Mouse (Mus musculus): ENCODE results near the gene Mapk3.
"Not testable (repeated sequence)": the region's sequence is repeated elsewhere in the genome, so short reads cannot be mapped to it uniquely, and the experiment has no call there.

The Mapk3 gene

GRCm38 (mm10) chr7:126758539-126758938 lies 862 bp upstream of the Mapk3 start:
- DNase-seq (ENCODE audit: extremely low spot score, low read depth, low spot score), result no peak

- no peak for DNase-seq (ENCODE audit: extremely low spot score, low read depth, low spot score)
Measured at GRCm38 (mm10) chr7:126759672-126760390, 430 bp downstream of the Mapk3 start.

GRCm38 (mm10) chr7:126760391-126760802 lies 996 bp downstream of the Mapk3 start:
- DNase-seq (ENCODE audit: extremely low spot score, low read depth, low spot score), result no peak

DNA sequence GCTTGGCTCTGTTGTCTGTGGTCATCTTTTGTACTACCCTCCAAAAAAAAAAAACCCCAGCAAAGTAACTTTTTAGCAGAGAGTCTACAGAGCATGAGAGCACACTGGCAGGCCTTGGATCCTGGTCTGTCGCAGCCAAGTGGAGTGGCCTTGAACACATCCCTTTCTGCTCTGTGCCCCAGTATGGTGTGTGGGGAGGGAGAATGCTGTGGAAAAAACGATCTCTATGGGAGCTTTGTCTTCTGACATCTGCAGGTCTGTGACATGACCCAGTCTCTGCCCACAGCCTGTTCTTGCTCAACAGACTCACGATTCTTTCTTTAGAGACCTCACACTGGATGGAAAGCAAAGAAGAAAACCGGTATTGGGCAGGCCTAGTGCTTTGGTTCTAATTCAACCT lies 1.6 kb downstream of the Mapk3 start:
- DNase-seq (ENCODE audit: extremely low spot score, low read depth, low spot score), result no peak

- DNase-seq (ENCODE audit: extremely low spot score, low read depth, low spot score), result no peak
Measured at GRCm38 (mm10) chr7:126761529-126762067, 2.2 kb downstream of the Mapk3 start.

- no peak for DNase-seq (ENCODE audit: extremely low spot score, low read depth, low spot score)
Measured at GRCm38 (mm10) chr7:126762471-126763008, 3.1 kb downstream of the Mapk3 start.

DNA sequence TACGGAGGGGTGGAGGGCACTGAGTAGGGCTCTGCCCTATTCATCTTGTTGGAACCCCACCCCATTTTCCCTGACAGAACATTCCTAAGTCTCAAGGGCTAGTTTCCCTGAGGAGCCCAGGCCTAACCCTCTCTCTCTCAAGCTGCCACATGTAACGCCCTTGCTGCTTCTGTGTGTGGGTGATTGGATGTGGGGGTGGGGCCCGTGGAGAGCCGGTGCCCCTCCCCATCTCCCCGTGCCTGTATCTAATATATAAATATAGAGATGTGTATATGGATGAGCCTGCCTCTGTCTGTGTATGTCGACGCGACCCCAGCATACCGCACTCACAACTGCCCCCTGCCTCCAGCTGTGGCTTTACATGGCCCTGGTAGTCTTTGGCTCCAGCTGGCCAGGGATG lies 6.1 kb downstream of the Mapk3 start:
- DNase-seq (ENCODE audit: extremely low spot score, low read depth, low spot score), result no peak

GRCm38 (mm10) chr7:126766201-126766600 lies 6.8 kb downstream of the Mapk3 start, which contains the start of gene Gdpd3:
Gene Gdpd3 (plus strand): TSS chr7:126766334.
- DNase-seq (ENCODE audit: extremely low spot score, low read depth, low spot score), result no peak

GRCm38 (mm10) chr7:126767001-126767400 lies 7.6 kb downstream of the Mapk3 start:
- no peak for DNase-seq (ENCODE audit: extremely low spot score, low read depth, low spot score)

DNA sequence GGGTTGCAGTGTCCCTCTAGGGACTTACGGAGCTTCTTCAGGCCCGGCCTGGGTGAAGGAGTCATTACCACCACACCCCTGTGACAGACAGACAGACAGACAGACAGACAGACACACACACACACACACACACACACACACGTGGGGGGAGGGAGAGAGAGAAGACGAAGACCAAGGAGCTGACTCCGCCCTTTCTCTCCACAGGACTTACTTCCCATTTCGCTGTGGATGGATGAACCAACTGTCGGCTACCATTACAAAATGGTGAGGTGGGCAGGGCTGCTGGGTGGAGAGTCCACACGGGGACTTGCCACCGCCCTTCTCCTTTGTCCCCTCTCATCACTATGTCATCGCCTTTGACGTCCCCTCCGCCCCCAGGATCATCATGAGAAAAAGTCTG lies 11.4 kb downstream of the Mapk3 start:
- no peak for DNase-seq (ENCODE audit: extremely low spot score, low read depth, low spot score)

DNA sequence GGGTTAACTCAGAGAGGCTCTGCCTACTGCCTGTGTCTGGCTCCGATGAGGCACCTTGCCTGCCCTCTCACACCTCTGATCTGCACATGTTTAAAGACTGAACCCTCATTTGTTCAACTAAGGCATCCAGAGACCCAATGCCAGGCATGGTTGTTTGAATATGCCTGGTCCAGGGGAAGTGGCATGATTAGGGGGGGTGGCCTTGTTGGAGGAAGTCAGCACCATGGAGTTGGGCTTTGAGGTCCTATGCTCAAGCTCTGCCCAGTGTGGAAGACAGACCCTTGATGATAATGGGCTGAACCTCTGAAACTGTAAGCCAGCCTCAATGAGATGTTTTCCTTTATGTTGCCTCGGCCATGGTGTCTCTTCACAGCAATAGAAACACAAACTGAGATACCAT lies 13.9 kb downstream of the Mapk3 start:
- DNase-seq (ENCODE audit: extremely low spot score, low read depth, low spot score), result no peak

- no peak for DNase-seq (ENCODE audit: extremely low spot score, low read depth, low spot score)
Measured at GRCm38 (mm10) chr7:126774463-126774862, 15.1 kb downstream of the Mapk3 start.

- no peak for DNase-seq (ENCODE audit: extremely low spot score, low read depth, low spot score)
Measured at GRCm38 (mm10) chr7:126775185-126775977, 16.0 kb downstream of the Mapk3 start.

DNA sequence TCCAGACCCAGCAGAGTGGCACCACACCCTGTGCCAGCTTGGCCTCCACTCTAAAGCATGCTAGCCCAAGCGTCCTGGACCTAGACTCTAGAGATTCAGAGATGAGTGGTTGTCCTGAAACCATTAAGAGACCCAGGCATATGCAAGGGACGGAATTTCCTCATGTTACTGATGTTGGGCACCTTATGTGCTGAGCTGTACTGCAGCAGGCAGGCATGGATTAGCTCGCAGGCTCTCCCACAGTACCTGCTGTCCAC lies 16.5 kb downstream of the Mapk3 start:
- DNase-seq (ENCODE audit: extremely low spot score, low read depth, low spot score), result no peak

DNA sequence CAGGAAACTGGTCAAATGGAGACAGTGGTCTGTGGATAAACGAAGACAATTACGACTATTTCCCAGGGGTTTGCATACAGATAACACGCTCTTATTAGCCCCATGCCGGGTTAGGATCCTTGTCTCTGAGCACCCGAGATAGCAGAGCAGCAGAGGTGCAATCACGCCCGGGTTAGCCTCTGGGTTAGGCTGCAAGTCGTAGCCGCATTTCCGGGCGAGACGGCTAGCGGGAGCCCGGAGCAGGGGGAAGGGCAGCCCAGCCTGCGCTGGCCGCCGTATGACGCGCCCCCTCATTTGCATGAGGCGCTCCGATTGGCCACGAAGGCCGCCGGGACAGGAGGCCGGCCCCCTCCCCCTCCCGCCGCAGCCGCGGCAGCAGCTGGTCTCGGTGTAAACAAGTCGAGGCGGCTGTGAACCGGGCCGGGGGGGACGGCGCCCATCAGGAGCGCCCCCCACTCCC lies 17.2 kb downstream of the Mapk3 start, which contains the start of gene Ypel3:
Gene Ypel3 (plus strand): TSS at position 358 of the 460 bp plus-strand sequence.
- DNase-seq (ENCODE audit: extremely low spot score, low read depth, low spot score), result no peak

DNA sequence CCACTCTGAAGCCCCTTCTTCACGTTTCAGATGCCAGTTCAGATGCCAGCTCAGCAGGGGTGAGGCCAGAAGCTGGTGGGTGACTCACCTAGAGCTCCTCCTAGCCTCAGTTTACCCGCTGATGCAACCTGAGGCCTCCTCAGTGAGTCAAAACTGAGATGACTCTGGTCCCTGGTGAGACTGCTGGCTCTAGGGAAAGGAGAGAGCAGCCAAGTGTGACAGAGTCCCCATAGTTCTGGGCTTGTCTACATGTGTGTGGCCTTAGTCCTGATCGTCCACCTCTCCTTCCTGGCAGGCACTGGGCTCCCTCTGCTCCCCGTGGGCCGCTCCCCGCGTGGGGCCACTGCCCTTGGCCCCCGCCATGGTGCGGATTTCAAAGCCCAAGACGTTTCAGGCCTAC lies 18.1 kb downstream of the Mapk3 start:
- no peak for DNase-seq (ENCODE audit: extremely low spot score, low read depth, low spot score)

GRCm38 (mm10) chr7:126778147-126778546 lies 18.7 kb downstream of the Mapk3 start:
- no peak for DNase-seq (ENCODE audit: extremely low spot score, low read depth, low spot score)

GRCm38 (mm10) chr7:126779101-126779500 lies 19.7 kb downstream of the Mapk3 start:
- DNase-seq (ENCODE audit: extremely low spot score, low read depth, low spot score), result not testable (repeated sequence)

- peak; percentile 81 for DNase-seq (ENCODE audit: extremely low spot score, low read depth, low spot score)
Measured at GRCm38 (mm10) chr7:126779983-126780970, 20.9 kb downstream of the Mapk3 start.

DNA sequence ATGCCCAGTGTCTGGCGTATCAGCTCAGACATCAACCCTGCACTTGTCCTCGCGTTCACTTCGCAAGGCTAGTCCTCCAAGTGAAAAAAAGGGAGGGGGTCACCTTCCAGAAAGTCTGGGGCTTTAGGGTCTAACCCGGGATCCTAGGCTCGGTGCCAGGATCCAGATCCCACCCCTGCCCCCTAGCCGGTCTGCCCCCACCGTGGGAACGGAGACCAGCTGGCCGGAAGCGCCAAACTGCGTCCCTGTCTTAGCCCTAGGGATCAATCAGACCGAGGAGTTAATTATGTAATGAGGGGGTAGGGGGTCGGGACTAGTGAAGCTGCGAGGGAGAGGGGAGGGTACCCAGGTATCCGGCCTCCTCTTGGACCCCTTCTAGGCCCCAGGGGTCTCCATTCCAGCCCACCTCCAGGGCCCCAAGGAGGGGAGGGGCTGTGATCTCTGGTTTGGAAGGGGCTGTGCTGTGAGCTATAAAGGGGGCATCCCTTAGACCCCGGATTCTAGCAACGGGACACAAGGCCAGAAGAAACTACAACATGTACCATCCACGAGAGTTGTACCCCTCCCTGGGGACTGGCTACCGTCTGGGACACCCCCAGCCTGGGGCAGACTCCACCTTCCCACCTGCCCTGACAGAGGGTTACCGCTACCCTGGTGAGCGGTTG lies 21.7 kb downstream of the Mapk3 start, which contains the start of gene Tbx6:
Gene Tbx6 (plus strand): TSS at position 513 of the 665 bp plus-strand sequence.
- no peak for DNase-seq (ENCODE audit: extremely low spot score, low read depth, low spot score)

Measured in hindlimb bud, embryonic 11.5 days (tissue).